13 mouse cellular contexts compared by ENCODE assay signal in genomic region chr6:52085932-52086643, GRCm38 (mm10).
DNase-seq lines count a peak whose midpoint lies in the region; ATAC-seq lines count a peak whose summit lies in the region.
"Had no signal": no experiment of that assay in that cellular context is flagged by ENCODE, and none has a peak within 500 bp of the region (broad histone marks: within the 10 kb centered on the region; RNA-seq: fewer than 3 reads in every experiment).

No protein-coding gene starts in this region.

- H3K4me1 ChIP-seq in liver, embryonic 12.5 days: no peaks in the 10 kb centered on the region
- H3K4me1 ChIP-seq in heart, embryonic 13.5 days: peaks cover 11% of the 10 kb centered on the region
- H3K4me1 ChIP-seq in stomach, embryonic 15.5 days: no peaks in the 10 kb centered on the region
- H3K4me1 ChIP-seq in forebrain, embryonic 15.5 days: no peaks in the 10 kb centered on the region
- H3K4me1 ChIP-seq: hindbrain, embryonic 15.5 days; megakaryocyte, embryonic 14.5 days had no signal

- H3K4me3 ChIP-seq in liver, embryonic 12.5 days: no peak overlapping the region
- H3K4me3 ChIP-seq in heart, embryonic 13.5 days: no peak overlapping the region
- no peak overlapping the region for H3K4me3 ChIP-seq in stomach, embryonic 15.5 days (replicated peaks)
- H3K4me3 ChIP-seq in forebrain, embryonic 15.5 days: no peak overlapping the region
- H3K4me3 ChIP-seq: hindbrain, embryonic 15.5 days; megakaryocyte, embryonic 14.5 days had no signal

- intact Hi-C loops in left cerebral cortex, postnatal 36 days (cut with DNase I): no loop called here

- ATAC-seq in liver, embryonic 12.5 days: no peak
- ATAC-seq in heart, embryonic 13.5 days (ENCODE audit: extremely low read depth, insufficient number of reproducible peaks, low FRiP score, low TSS enrichment): 0 out of 2 replicates have a peak, but pooled peaks have one; percentile 61
- peak; percentile 22; the same call in 1 of the 2 replicates for ATAC-seq in stomach, embryonic 15.5 days (ENCODE audit: insufficient read depth, low FRiP score, low read depth)
- ATAC-seq in forebrain, embryonic 15.5 days (replicated peaks): no peak
- ATAC-seq: CD4-positive, CD25-positive, alpha-beta regulatory T cell, adult 4 months had no signal

- WGBS in liver, embryonic 12.5 days (ENCODE audit: insufficient replicate concordance): 58% methylated on average over 17 of the region's 17 CpGs
- 13% methylated on average over 17 of the region's 17 CpGs for WGBS in heart, embryonic 13.5 days
- 39% methylated on average over 17 of the region's 17 CpGs for WGBS in stomach, embryonic 15.5 days
- 86% methylated on average over 17 of the region's 17 CpGs for WGBS in forebrain, embryonic 15.5 days

- no peaks in the 10 kb centered on the region for H3K9me3 ChIP-seq in liver, embryonic 12.5 days (replicated peaks)
- no peaks in the 10 kb centered on the region for H3K9me3 ChIP-seq in heart, embryonic 13.5 days
- H3K9me3 ChIP-seq in stomach, embryonic 15.5 days: no peaks in the 10 kb centered on the region
- no peaks in the 10 kb centered on the region for H3K9me3 ChIP-seq in forebrain, embryonic 15.5 days
- H3K9me3 ChIP-seq: hindbrain, embryonic 15.5 days; megakaryocyte, embryonic 14.5 days had no signal

- H3K27me3 ChIP-seq in liver, embryonic 12.5 days (replicated peaks): peaks cover 8% of the 10 kb centered on the region; the same call in 1 of the 2 replicates
- H3K27me3 ChIP-seq in heart, embryonic 13.5 days (replicated peaks): peaks cover 79% of the 10 kb centered on the region
- no peaks in the 10 kb centered on the region for H3K27me3 ChIP-seq in stomach, embryonic 15.5 days (replicated peaks)
- no peaks in the 10 kb centered on the region for H3K27me3 ChIP-seq in forebrain, embryonic 15.5 days
- H3K27me3 ChIP-seq: hindbrain, embryonic 15.5 days had no signal

- no peak overlapping the region for H3K4me2 ChIP-seq in liver, embryonic 12.5 days
- H3K4me2 ChIP-seq in heart, embryonic 13.5 days: peak overlapping the region; percentile 44
- H3K4me2 ChIP-seq in stomach, embryonic 15.5 days: no peak overlapping the region
- H3K4me2 ChIP-seq in forebrain, embryonic 15.5 days (replicated peaks): no peak overlapping the region
- H3K4me2 ChIP-seq: hindbrain, embryonic 15.5 days had no signal

- DNase-seq in liver: peak; percentile 16
- DNase-seq in kidney, postnatal 25 days: peak; percentile 50 to 73
- DNase-seq in left cerebral cortex, postnatal 36 days (ENCODE audit: low spot score in 2 of 2): no peak
- no peak for DNase-seq in cerebellum, adult 8-10 months
- DNase-seq: cerebellum, adult 18-20 months; thymus, postnatal 14 days had no signal

- no peak overlapping the region for H3K27ac ChIP-seq in liver, embryonic 12.5 days
- H3K27ac ChIP-seq in heart, embryonic 13.5 days (replicated peaks): no peak overlapping the region
- H3K27ac ChIP-seq in stomach, embryonic 15.5 days: no peak overlapping the region
- H3K27ac ChIP-seq in forebrain, embryonic 15.5 days (replicated peaks): no peak overlapping the region
- H3K27ac ChIP-seq: hindbrain, embryonic 15.5 days had no signal

- no peaks in the 10 kb centered on the region for H3K36me3 ChIP-seq in liver, embryonic 12.5 days
- H3K36me3 ChIP-seq in heart, embryonic 13.5 days: no peaks in the 10 kb centered on the region
- no peaks in the 10 kb centered on the region for H3K36me3 ChIP-seq in stomach, embryonic 15.5 days
- no peaks in the 10 kb centered on the region for H3K36me3 ChIP-seq in forebrain, embryonic 15.5 days
- H3K36me3 ChIP-seq: hindbrain, embryonic 15.5 days had no signal

- H3K9ac ChIP-seq in liver, embryonic 12.5 days: no peak overlapping the region
- no peak overlapping the region for H3K9ac ChIP-seq in heart, embryonic 13.5 days
- no peak overlapping the region for H3K9ac ChIP-seq in stomach, embryonic 15.5 days
- H3K9ac ChIP-seq in forebrain, embryonic 15.5 days (replicated peaks): no peak overlapping the region
- H3K9ac ChIP-seq: hindbrain, embryonic 15.5 days had no signal

Comparison
In these comparisons a context has a peak if more than half of its experiments do, and no peak if none do; other contexts are left out.
1. DNase-seq: peak in liver (single experiment) and kidney, postnatal 25 days (2 of 2); none in left cerebral cortex, postnatal 36 days (0 of 2) and cerebellum, adult 8-10 months (single experiment).
2. ATAC-seq: peak in heart, embryonic 13.5 days (single experiment) and stomach, embryonic 15.5 days (single experiment); none in liver, embryonic 12.5 days (single experiment) and forebrain, embryonic 15.5 days (single experiment).